Comparison of ENCODE assay signal across 23 mouse cellular contexts in the genomic region with DNA sequence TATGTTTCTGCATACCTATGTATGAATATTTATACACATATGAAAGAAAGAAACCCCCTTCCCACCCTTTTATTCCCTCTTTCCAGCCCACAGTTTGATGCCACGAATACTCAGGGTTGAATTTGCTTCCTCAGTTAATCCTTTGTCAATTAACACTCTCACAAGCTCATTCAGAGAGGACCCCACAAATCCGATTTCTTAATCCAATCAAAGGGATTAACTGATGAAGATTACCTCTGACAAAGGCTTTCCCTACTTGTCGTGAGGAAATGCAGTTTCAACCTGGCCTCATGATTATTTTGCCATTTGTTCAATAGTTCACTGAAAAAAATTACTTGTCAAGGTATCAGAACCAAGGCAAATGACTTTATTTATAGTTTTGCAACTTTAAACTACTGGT.
DNase-seq lines count a peak whose midpoint lies in the region; ATAC-seq and TF ChIP-seq lines count a peak whose summit lies in the region.
"Had no signal": no experiment of that assay in that cellular context is flagged by ENCODE, and none has a peak within 500 bp of the region (broad histone marks: within the 10 kb centered on the region; RNA-seq: fewer than 3 reads in every experiment).

No protein-coding gene starts in this region.

- TF ChIP-seq CTCF in hindbrain, postnatal 0 days (IDR thresholded peaks at IDR 0.05; ENCODE audit: low read depth): no peak

- H3K4me3 ChIP-seq in hindbrain, postnatal 0 days (ENCODE audit: low read length): no peak overlapping the region
- H3K4me3 ChIP-seq in hindbrain, embryonic 11.5 days (ENCODE audit: low read depth, low read length): no peak overlapping the region
- H3K4me3 ChIP-seq in midbrain, embryonic 14.5 days (replicated peaks; ENCODE audit: low read depth, low read length): no peak overlapping the region
- H3K4me3 ChIP-seq in midbrain, embryonic 16.5 days (ENCODE audit: low read depth, low read length): no peak overlapping the region
- H3K4me3 ChIP-seq: embryonic facial prominence, embryonic 10.5 days; embryonic facial prominence, embryonic 12.5 days; forebrain, embryonic 13.5 days; forebrain, embryonic 15.5 days had no signal

- no peak overlapping the region for H3K27ac ChIP-seq in hindbrain, postnatal 0 days
- H3K27ac ChIP-seq in hindbrain, embryonic 11.5 days (ENCODE audit: low read depth, low read length): no peak overlapping the region
- no peak overlapping the region for H3K27ac ChIP-seq in midbrain, embryonic 14.5 days (replicated peaks; ENCODE audit: low read depth, low read length)
- no peak overlapping the region for H3K27ac ChIP-seq in midbrain, embryonic 16.5 days (ENCODE audit: low read length)
- H3K27ac ChIP-seq: embryonic facial prominence, embryonic 10.5 days; embryonic facial prominence, embryonic 12.5 days; forebrain, embryonic 13.5 days; forebrain, embryonic 15.5 days had no signal

- no peaks in the 10 kb centered on the region for H3K4me1 ChIP-seq in hindbrain, postnatal 0 days (ENCODE audit: insufficient read depth, low read length)
- H3K4me1 ChIP-seq in hindbrain, embryonic 11.5 days (replicated peaks; ENCODE audit: control insufficient read depth, insufficient read depth, low read length): no peaks in the 10 kb centered on the region
- H3K4me1 ChIP-seq in midbrain, embryonic 14.5 days (ENCODE audit: control insufficient read depth, insufficient read depth, low read length): no peaks in the 10 kb centered on the region
- no peaks in the 10 kb centered on the region; the same call in 1 of the 2 replicates for H3K4me1 ChIP-seq in midbrain, embryonic 16.5 days (ENCODE audit: control insufficient read depth, insufficient read depth, low read length)
- H3K4me1 ChIP-seq: embryonic facial prominence, embryonic 10.5 days; embryonic facial prominence, embryonic 12.5 days; forebrain, embryonic 13.5 days; forebrain, embryonic 15.5 days had no signal

- 40% methylated on average over 3 of the region's 3 CpGs for WGBS in hindbrain, postnatal 0 days
- WGBS in hindbrain, embryonic 11.5 days: 49% methylated on average over 3 of the region's 3 CpGs
- WGBS in midbrain, embryonic 14.5 days: 4% methylated on average over 3 of the region's 3 CpGs
- WGBS in midbrain, embryonic 16.5 days: 5% methylated on average over 3 of the region's 3 CpGs

- no peak overlapping the region for H3K9ac ChIP-seq in hindbrain, postnatal 0 days (replicated peaks; ENCODE audit: low read length)
- H3K9ac ChIP-seq in hindbrain, embryonic 11.5 days (ENCODE audit: low read depth, low read length): no peak overlapping the region
- H3K9ac ChIP-seq in midbrain, embryonic 14.5 days (replicated peaks; ENCODE audit: low read length): no peak overlapping the region
- no peak overlapping the region for H3K9ac ChIP-seq in midbrain, embryonic 16.5 days (ENCODE audit: low read depth, low read length)
- H3K9ac ChIP-seq: embryonic facial prominence, embryonic 12.5 days; forebrain, embryonic 13.5 days; forebrain, embryonic 15.5 days had no signal

- H3K9me3 ChIP-seq in hindbrain, postnatal 0 days (ENCODE audit: low read length): no peaks in the 10 kb centered on the region
- no peaks in the 10 kb centered on the region for H3K9me3 ChIP-seq in hindbrain, embryonic 11.5 days (ENCODE audit: control insufficient read depth, low read length)
- no peaks in the 10 kb centered on the region for H3K9me3 ChIP-seq in midbrain, embryonic 14.5 days (ENCODE audit: control insufficient read depth, low read length)
- H3K9me3 ChIP-seq in midbrain, embryonic 16.5 days (replicated peaks; ENCODE audit: control insufficient read depth, low read length, poor library complexity, severe bottlenecking): no peaks in the 10 kb centered on the region
- H3K9me3 ChIP-seq: embryonic facial prominence, embryonic 10.5 days; embryonic facial prominence, embryonic 12.5 days; forebrain, embryonic 13.5 days; forebrain, embryonic 15.5 days; G1E had no signal

- no peaks in the 10 kb centered on the region for H3K36me3 ChIP-seq in hindbrain, postnatal 0 days (ENCODE audit: insufficient read depth, low read length)
- H3K36me3 ChIP-seq in hindbrain, embryonic 11.5 days (ENCODE audit: control insufficient read depth, insufficient read depth, low read length): no peaks in the 10 kb centered on the region
- no peaks in the 10 kb centered on the region for H3K36me3 ChIP-seq in midbrain, embryonic 14.5 days (ENCODE audit: control insufficient read depth, insufficient read depth, low read length)
- no peaks in the 10 kb centered on the region for H3K36me3 ChIP-seq in midbrain, embryonic 16.5 days (ENCODE audit: control insufficient read depth, insufficient read depth, low read length)
- H3K36me3 ChIP-seq: embryonic facial prominence, embryonic 10.5 days; embryonic facial prominence, embryonic 12.5 days; forebrain, embryonic 15.5 days; G1E had no signal

- no peak for ATAC-seq in hindbrain, postnatal 0 days
- no peak for ATAC-seq in hindbrain, embryonic 11.5 days (ENCODE audit: low FRiP score)
- ATAC-seq in midbrain, embryonic 14.5 days (ENCODE audit: low FRiP score, low TSS enrichment): no peak
- ATAC-seq in midbrain, embryonic 16.5 days: no peak
- ATAC-seq: activated CD4-positive, CD25-positive, alpha-beta regulatory T cell, adult 4 months; CD4-positive, CD25-positive, alpha-beta regulatory T cell, adult 4 months; forebrain, embryonic 13.5 days; forebrain, embryonic 15.5 days; Patski had no signal

- H3K27me3 ChIP-seq in hindbrain, postnatal 0 days (ENCODE audit: insufficient read depth, low read length): no peaks in the 10 kb centered on the region
- no peaks in the 10 kb centered on the region for H3K27me3 ChIP-seq in hindbrain, embryonic 11.5 days (ENCODE audit: control insufficient read depth, insufficient read depth, low read length)
- no peaks in the 10 kb centered on the region for H3K27me3 ChIP-seq in midbrain, embryonic 14.5 days (ENCODE audit: control insufficient read depth, insufficient read depth, low read length)
- no peaks in the 10 kb centered on the region for H3K27me3 ChIP-seq in midbrain, embryonic 16.5 days (ENCODE audit: control insufficient read depth, insufficient read depth, low read depth, low read length)
- H3K27me3 ChIP-seq: embryonic facial prominence, embryonic 12.5 days; forebrain, embryonic 13.5 days; Patski had no signal

- DNase-seq in hindbrain, postnatal 0 days (ENCODE audit: low spot score): peak; percentile 18
- DNase-seq in hindbrain, embryonic 11.5 days (ENCODE audit: low spot score): no peak
- peak; percentile 35 for DNase-seq in midbrain, embryonic 14.5 days
- peak; percentile 80 for DNase-seq in retina, postnatal 7 days (ENCODE audit: low read depth, low spot score)
- no peak for DNase-seq in right cerebral cortex, postnatal 25 days
- DNase-seq: adrenal gland, adult 8-10 months; adrenal gland, postnatal 14 days; adrenal gland, postnatal 36 days; B cell, adult 2 months; cerebellum, adult 11-12 months; cerebellum, adult 2 months; cerebellum, adult 9-10 months; cerebellum, postnatal 10 days; cerebellum, postnatal 25 days had no signal

- no peak overlapping the region for H3K4me2 ChIP-seq in hindbrain, postnatal 0 days (ENCODE audit: low read depth, low read length)
- H3K4me2 ChIP-seq in hindbrain, embryonic 11.5 days (replicated peaks; ENCODE audit: low read depth, low read length): no peak overlapping the region
- no peak overlapping the region for H3K4me2 ChIP-seq in midbrain, embryonic 14.5 days (ENCODE audit: low read length)
- H3K4me2 ChIP-seq in midbrain, embryonic 16.5 days (ENCODE audit: low read length): no peak overlapping the region
- H3K4me2 ChIP-seq: embryonic facial prominence, embryonic 12.5 days; forebrain, embryonic 13.5 days; forebrain, embryonic 15.5 days had no signal

Comparison
In these comparisons a context has a peak if more than half of its experiments do, and no peak if none do; other contexts are left out.
1. DNase-seq: peak in hindbrain, postnatal 0 days (single experiment), midbrain, embryonic 14.5 days (single experiment) and retina, postnatal 7 days (single experiment); none in hindbrain, embryonic 11.5 days (single experiment) and right cerebral cortex, postnatal 25 days (single experiment).